Mouse (Mus musculus) heart, adult 10 weeks (tissue): ENCODE measurements around the gene Vmn1r45. TPM values are rescaled to one million over a fixed set of nuclear protein-coding genes. Genes with fewer than 3 reads are reported as not detected.

Source experiments
- polyA plus RNA-seq: library from polyadenylated mRNA; stranded (reverse); fragments of 350-450 nt; fragmentation: Illumina TruSeq; extraction: RNeasy Lipid Tissue Mini Kit (QIAGEN cat#74804); gene quantifications from one replicate; pipeline ENCODE4 v1.2.3, GENCODE M21; 2014; ENCODE audit warnings: low read depth, low replicate concordance

The Vmn1r45 gene
- polyA plus RNA-seq, result not detected

GRCm38 (mm10) chr6:89940498-89940897 lies at the start of gene Vmn1r45:
Vmn1r45 (minus strand) TSS chr6:89940598.

GRCm38 (mm10) chr6:89969013-89969412 lies 28.6 kb upstream of the Vmn1r45 start, which contains the start of gene Vmn1r46:
Vmn1r46 (plus strand) TSS chr6:89969313.

DNA sequence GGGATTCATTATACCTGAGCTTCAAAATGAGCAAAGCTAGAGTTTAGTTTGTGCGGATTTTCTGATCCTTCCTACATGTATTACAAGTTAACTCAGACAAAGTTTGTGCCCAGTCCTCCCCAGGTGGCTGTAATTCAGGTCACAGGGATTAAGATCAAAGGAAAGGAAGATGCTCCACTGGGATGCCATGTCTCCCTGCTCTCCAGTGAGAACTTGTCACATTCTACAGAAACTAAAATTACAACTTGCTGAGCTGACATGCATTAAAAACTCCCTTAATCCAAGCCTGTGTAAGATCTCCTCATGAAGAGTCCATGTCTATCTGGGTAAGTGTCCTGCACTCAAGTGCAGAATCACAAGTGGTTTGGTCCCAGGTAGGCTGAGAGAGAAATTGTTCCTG lies 57.0 kb downstream of the Vmn1r45 start, which contains the start of gene Vmn1r44:
Gene Vmn1r44 (plus strand): TSS at position 301 of the 400 bp plus-strand sequence.

Other genes starting within 250 kb of the Vmn1r45 start
- gene Vmn1r40, start 233.1 kb downstream of the Vmn1r45 start, polyA plus RNA-seq, result not detected
- not detected for gene Vmn1r41, start 199.8 kb downstream of the Vmn1r45 start, polyA plus RNA-seq
- gene Vmn1r42, start 64.2 kb downstream of the Vmn1r45 start, polyA plus RNA-seq, result not detected
- gene Vmn1r43, start 64.2 kb downstream of the Vmn1r45 start, polyA plus RNA-seq, result not detected
- gene Vmn1r44, start 56.9 kb downstream of the Vmn1r45 start, polyA plus RNA-seq, result not detected
- gene Vmn1r46, start 28.7 kb upstream of the Vmn1r45 start, polyA plus RNA-seq, result not detected
- gene Vmn1r47, start 75.5 kb upstream of the Vmn1r45 start, polyA plus RNA-seq, result not detected
- not detected for gene Vmn1r48, start 96.2 kb upstream of the Vmn1r45 start, polyA plus RNA-seq
- gene Vmn1r49, start 137.9 kb upstream of the Vmn1r45 start, polyA plus RNA-seq, result not detected
- not detected for gene Vmn1r50, start 160.8 kb upstream of the Vmn1r45 start, polyA plus RNA-seq
- not detected for gene Vmn1r51, start 182.0 kb upstream of the Vmn1r45 start, polyA plus RNA-seq
- gene Vmn1r52, start 234.2 kb upstream of the Vmn1r45 start, polyA plus RNA-seq, result not detected